Mouse (Mus musculus): ENCODE results near the gene Il19. TPM values are rescaled to one million over a fixed set of nuclear protein-coding genes. Genes with fewer than 3 reads are reported as not detected.

The Il19 gene
- polyA plus RNA-seq, 1 experiment from 2014 or later, result not detected

DNA sequence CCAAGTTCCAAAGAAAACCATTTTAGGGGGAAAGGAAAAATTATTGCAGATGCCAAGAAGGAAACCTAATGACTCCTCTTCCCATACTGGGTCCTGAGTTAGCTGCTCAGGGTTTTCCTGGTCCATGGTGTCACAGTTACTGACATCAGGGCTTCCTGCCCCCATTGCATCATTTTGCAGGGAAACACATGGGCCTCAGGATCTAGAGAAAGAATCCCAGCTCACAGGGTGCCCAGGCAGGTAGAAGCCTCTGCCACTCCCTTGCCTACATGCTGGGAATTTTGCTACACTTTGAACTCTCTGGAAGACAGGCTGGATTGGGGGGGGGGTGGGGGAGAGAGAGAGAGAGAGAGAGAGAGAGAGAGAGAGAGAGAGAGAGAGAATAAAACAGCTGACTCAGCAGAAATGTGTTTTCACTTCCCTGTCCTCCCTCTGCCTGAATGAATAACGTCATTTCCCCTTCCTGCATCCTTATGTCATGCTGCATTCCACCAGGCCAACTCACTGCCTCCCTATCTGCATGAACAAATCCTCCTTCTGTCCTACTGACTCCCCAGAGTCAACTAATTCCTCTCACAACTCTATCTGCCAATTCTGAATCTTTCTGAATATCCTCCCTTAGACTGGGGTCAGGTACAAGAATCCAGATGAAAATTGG lies 21.5 kb downstream of the Il19 start:
- H3K27me3 ChIP-seq, result no peaks in the 10 kb centered on the region
- no peaks in the 10 kb centered on the region for H3K36me3 ChIP-seq
- H3K9ac ChIP-seq (replicated peaks), result no peak overlapping the region
- no peak overlapping the region for H3K4me3 ChIP-seq (replicated peaks)
- no peaks in the 10 kb centered on the region for H3K9me3 ChIP-seq
- no peak overlapping the region for H3K4me2 ChIP-seq (replicated peaks)
- ATAC-seq, result no peak
- no peaks in the 10 kb centered on the region for H3K4me1 ChIP-seq (replicated peaks)
- no peak overlapping the region for H3K27ac ChIP-seq
- 57% methylated on average over 1 of the region's 1 CpGs for WGBS

DNA sequence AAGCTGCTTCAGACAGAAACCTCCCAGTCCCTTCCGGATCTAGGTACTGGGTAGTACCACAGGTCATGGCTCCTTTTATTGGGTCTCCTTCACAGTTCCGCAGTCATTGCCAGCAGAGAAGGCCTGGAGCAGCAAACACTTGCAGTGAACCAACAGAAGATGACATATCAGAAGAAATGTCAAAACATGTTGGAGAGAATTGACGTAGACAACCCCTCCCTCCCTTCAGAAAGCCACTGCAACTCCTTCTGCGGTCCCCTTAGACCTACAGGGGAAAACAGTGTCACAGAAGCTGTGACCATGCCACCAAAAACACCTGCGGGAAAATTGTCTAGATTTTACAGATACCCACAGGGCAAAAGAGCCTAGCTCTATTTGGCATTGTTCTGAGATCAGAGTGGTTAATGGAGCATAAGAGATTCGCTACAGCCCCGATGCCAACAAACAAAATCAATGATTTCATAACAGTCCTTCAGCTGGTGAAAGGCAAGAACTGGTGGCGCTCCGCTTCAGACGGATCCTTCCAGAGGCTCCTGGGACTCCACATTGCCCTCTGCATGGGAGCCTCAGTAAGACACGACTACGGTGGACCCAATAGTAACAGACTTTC lies 28.4 kb downstream of the Il19 start, which contains the start of gene Il20:
TSS of gene Il20 (minus strand) at position 51 of the 610 bp plus-strand sequence.
- H3K27me3 ChIP-seq, result no peaks in the 10 kb centered on the region
- H3K9ac ChIP-seq (replicated peaks), result no peak within 1 kb of the TSS
- H3K36me3 ChIP-seq, result no peaks in the 10 kb centered on the region
- no peak for ATAC-seq
- H3K4me1 ChIP-seq (replicated peaks), result no peaks in the 10 kb centered on the region
- H3K9me3 ChIP-seq, result no peaks in the 10 kb centered on the region
- 85% methylated on average over 12 of the region's 12 CpGs for WGBS
- H3K4me2 ChIP-seq (replicated peaks), result no peak within 1 kb of the TSS
- H3K27ac ChIP-seq, result no peak within 1 kb of the TSS
- H3K4me3 ChIP-seq (replicated peaks), result no peak within 1 kb of the TSS

DNA sequence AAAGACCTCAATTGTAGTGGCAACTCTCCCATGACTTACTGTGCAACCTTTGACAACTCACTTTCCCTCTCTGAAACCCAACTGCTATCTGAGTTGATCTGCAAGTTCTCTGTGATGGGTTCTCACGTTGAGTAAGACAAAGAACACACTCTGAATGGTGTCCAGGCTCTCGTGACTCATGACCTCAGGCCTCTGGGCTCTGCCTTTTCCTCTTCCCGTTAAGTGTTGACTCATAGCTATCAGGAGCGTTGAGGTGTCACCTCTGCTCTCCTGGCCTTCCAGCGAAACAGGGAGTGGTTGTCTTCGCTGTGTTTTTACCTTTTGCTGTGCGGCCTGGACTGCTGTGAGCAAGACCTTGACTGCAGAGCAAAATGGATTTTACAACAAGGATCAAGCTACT lies 37.4 kb downstream of the Il19 start:
- no peak overlapping the region for H3K4me3 ChIP-seq (replicated peaks)
- H3K27me3 ChIP-seq, result no peaks in the 10 kb centered on the region
- H3K9me3 ChIP-seq, result no peaks in the 10 kb centered on the region
- 89% methylated on average over 7 of the region's 7 CpGs for whole genome bisulfite sequencing
- H3K4me1 ChIP-seq (replicated peaks), result no peaks in the 10 kb centered on the region
- H3K4me2 ChIP-seq (replicated peaks), result no peak overlapping the region
- H3K9ac ChIP-seq (replicated peaks), result no peak overlapping the region
- no peaks in the 10 kb centered on the region for H3K36me3 ChIP-seq
- no peak overlapping the region for H3K27ac ChIP-seq
- no peak for ATAC-seq

DNA sequence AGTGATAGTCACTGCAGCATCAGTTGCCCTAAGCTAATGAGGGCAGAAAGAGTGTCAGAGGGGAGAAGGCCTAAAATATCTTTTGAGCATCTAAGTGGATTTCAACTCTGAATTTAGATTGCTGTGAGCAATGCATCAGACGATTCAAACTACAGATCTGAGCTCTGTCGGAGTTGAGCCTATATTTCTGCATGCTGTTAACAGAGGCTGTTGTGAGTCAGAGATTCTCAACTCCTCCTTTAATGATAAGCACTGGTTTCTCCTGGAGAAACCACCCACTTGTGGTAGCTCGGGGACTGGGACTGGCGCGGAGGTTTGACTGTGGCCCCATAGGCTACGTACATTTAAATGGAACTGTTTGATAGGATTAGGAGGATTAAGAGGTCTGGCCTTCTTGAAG lies 45.4 kb downstream of the Il19 start:
- H3K27ac ChIP-seq, result no peak overlapping the region
- no peak overlapping the region for H3K9ac ChIP-seq (replicated peaks)
- H3K27me3 ChIP-seq, result no peaks in the 10 kb centered on the region
- no peaks in the 10 kb centered on the region for H3K9me3 ChIP-seq
- no peak overlapping the region for H3K4me2 ChIP-seq (replicated peaks)
- H3K4me1 ChIP-seq (replicated peaks), result no peaks in the 10 kb centered on the region
- no peaks in the 10 kb centered on the region for H3K36me3 ChIP-seq
- no peak overlapping the region for H3K4me3 ChIP-seq (replicated peaks)
- WGBS, result 20% methylated on average over 6 of the region's 6 CpGs
- no peak for ATAC-seq

DNA sequence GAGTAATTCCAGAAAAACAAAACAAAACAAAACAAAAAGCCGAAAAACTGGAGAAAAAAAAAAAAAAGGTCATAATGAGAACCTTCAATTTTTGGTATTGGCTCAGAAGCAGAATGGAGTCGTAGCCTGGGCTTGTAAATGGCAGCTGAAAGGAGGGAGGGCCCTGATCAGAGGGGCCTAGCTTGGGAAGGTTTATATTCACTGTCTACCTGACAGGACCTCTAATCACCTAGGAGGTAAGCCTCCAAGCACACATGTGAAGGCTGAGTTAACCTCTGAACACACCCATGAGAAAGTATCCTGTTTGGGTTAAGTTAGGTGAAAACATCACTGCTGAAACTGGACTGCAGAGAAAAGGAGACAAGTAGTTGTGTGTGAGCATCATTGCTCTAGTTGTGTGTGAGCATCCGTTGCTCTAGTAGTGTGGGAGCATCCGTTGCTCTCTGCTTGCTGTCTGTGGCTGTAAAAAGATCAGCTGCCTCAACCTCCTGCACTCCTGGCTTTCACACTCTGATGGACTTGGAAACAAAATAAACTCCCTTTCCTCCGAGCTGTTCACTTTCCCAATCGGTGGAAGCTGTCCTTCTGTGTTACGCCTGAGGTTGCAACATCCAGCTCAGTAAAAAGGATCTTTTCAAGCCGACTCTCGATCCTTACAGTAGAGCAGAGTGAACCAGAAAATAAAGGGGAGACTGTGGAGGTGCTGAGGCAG lies 46.4 kb downstream of the Il19 start:
- Histone ChIP-seq H3K27ac (no peak overlapping the region), H3K9me3 (no peaks in the 10 kb centered on the region), H3K4me1 (replicated peaks) (no peaks in the 10 kb centered on the region), H3K4me2 (replicated peaks) (no peak overlapping the region), H3K27me3 (no peaks in the 10 kb centered on the region), H3K36me3 (no peaks in the 10 kb centered on the region), H3K4me3 (replicated peaks) (no peak overlapping the region), H3K9ac (replicated peaks) (no peak overlapping the region)
- ATAC-seq, result no peak
- 69% methylated on average over 9 of the region's 9 CpGs for WGBS

DNA sequence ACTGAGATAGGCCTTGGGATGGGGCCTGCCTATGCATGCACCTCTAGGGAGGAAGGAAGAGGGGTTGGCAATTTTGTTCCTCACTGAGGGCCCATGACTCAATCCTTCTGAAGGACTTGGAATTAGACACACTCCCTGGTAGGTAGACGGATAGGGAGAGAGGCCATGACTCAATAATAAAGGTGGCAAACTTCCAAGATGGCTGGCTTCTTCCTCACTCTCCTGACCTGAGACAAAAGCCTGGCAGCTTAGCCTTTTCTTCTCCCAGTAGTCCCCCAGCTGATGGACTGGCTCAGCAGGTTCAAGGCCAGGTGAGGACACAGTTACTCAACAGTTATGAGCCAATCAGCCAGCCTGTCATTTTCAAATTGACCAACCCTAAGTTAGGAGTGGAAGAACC lies 47.5 kb downstream of the Il19 start:
- H3K9me3 ChIP-seq, result no peaks in the 10 kb centered on the region
- no peak for ATAC-seq
- no peaks in the 10 kb centered on the region for H3K36me3 ChIP-seq
- no peak overlapping the region for H3K4me3 ChIP-seq (replicated peaks)
- H3K4me1 ChIP-seq (replicated peaks), result no peaks in the 10 kb centered on the region
- WGBS, result 80% methylated on average over 1 of the region's 1 CpGs
- no peak overlapping the region for H3K9ac ChIP-seq (replicated peaks)
- H3K27me3 ChIP-seq, result no peaks in the 10 kb centered on the region
- no peak overlapping the region for H3K27ac ChIP-seq
- no peak overlapping the region for H3K4me2 ChIP-seq (replicated peaks)

DNA sequence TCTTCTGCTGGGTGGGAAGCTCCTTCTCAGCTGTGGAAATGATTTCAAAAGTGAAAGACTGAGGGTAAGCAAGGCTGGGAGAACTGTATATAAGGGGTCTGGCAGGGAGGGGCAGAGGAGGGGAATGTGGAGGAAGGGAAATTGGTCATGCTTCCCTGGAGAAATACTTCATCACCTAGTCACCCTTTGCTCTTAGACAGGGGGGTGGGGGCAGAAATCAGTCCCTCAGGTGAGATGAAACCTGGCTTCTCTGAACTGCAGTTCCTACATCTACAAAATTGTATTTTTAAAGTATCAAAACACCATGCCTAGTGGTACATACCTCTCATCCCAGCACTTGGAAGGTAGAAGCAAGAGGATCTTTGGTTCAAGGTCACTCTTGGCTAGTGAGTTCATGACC lies 52.6 kb downstream of the Il19 start, which contains the start of gene Il24:
TSS of gene Il24 (minus strand) at position 101 of the 400 bp plus-strand sequence.
- no peak within 1 kb of the TSS for H3K4me3 ChIP-seq (replicated peaks)
- H3K36me3 ChIP-seq, result no peaks in the 10 kb centered on the region
- no peak within 1 kb of the TSS for H3K9ac ChIP-seq (replicated peaks)
- no peak within 1 kb of the TSS for H3K27ac ChIP-seq
- H3K4me2 ChIP-seq (replicated peaks), result no peak within 1 kb of the TSS
- H3K27me3 ChIP-seq, result no peaks in the 10 kb centered on the region
- no peaks in the 10 kb centered on the region for H3K4me1 ChIP-seq (replicated peaks)
- no peaks in the 10 kb centered on the region for H3K9me3 ChIP-seq
- no peak for ATAC-seq

DNA sequence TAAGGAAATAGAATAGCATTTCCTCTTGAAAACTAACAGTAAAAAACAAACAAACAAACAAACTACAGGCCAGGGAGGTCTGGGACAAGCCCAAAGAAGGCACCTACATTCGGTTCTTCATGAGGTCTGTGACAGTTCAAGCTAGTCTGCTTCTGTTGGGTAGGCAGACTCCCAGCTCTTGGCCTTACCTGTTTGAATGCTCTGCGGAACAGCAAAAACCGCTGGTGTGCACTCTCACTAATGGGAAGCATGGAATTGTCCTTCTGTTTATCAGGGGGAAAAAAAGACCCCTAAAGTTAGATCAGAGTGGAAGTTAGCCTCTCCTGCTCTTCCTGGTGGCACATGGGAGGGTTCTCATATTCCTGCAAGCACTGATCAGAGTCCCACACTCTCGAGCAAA lies 56.8 kb downstream of the Il19 start:
- peaks cover 3% of the 10 kb centered on the region; the same call in 1 of the 2 replicates for H3K4me1 ChIP-seq (replicated peaks)
- peaks cover 15% of the 10 kb centered on the region for H3K27me3 ChIP-seq
- H3K9ac ChIP-seq (replicated peaks), result no peak overlapping the region
- no peaks in the 10 kb centered on the region for H3K36me3 ChIP-seq
- no peak for ATAC-seq
- no peaks in the 10 kb centered on the region for H3K9me3 ChIP-seq
- 86% methylated on average over 4 of the region's 4 CpGs for WGBS
- H3K4me2 ChIP-seq (replicated peaks), result no peak overlapping the region
- no peak overlapping the region for H3K27ac ChIP-seq
- no peak overlapping the region for H3K4me3 ChIP-seq (replicated peaks)

Other genes with a start within 250 kb of the Il19 start
- gene Gm29427, start 224.3 kb downstream of the Il19 start, polyA plus RNA-seq (2015; fragmentation: Nextera tagmentation; extraction: Ambion mirVana), result 0.09 TPM in 1 of 2 replicates, not detected in the other
- gene Yod1, start 222.8 kb downstream of the Il19 start, polyA plus RNA-seq (2015; fragmentation: Nextera tagmentation; extraction: Ambion mirVana), result 20.5 and 23.5 TPM in 2 replicates
- 21.3 and 21.5 TPM in 2 replicates for gene Pfkfb2, start 210.9 kb downstream of the Il19 start, polyA plus RNA-seq (2015; fragmentation: Nextera tagmentation; extraction: Ambion mirVana)
- gene AA986860, start 208.1 kb downstream of the Il19 start, polyA plus RNA-seq (2015; fragmentation: Nextera tagmentation; extraction: Ambion mirVana), result 0.43 and 0.71 TPM in 2 replicates
- gene Fcamr, start 139.2 kb downstream of the Il19 start, polyA plus RNA-seq (2015; fragmentation: Nextera tagmentation; extraction: Ambion mirVana), result not detected in 2 replicates
- not detected in 2 replicates for gene Pigr, start 113.4 kb downstream of the Il19 start, polyA plus RNA-seq (2015; fragmentation: Nextera tagmentation; extraction: Ambion mirVana)
- not detected in 2 replicates for gene Fcmr, start 74.4 kb downstream of the Il19 start, polyA plus RNA-seq (2015; fragmentation: Nextera tagmentation; extraction: Ambion mirVana)
- not detected in 2 replicates for gene Il24, start 52.7 kb downstream of the Il19 start, polyA plus RNA-seq (2015; fragmentation: Nextera tagmentation; extraction: Ambion mirVana)
- not detected in 2 replicates for gene Il20, start 28.7 kb downstream of the Il19 start, polyA plus RNA-seq (2015; fragmentation: Nextera tagmentation; extraction: Ambion mirVana)
- not detected in 2 replicates for gene Il10, start 79.7 kb upstream of the Il19 start, polyA plus RNA-seq (2015; fragmentation: Nextera tagmentation; extraction: Ambion mirVana)
- 29.0 and 36.3 TPM in 2 replicates for gene Mapkapk2, start 157.7 kb upstream of the Il19 start, polyA plus RNA-seq (2015; fragmentation: Nextera tagmentation; extraction: Ambion mirVana)
- 18.3 and 19.2 TPM in 2 replicates for gene Dyrk3, start 198.2 kb upstream of the Il19 start, polyA plus RNA-seq (2015; fragmentation: Nextera tagmentation; extraction: Ambion mirVana)
- gene Eif2d, start 213.1 kb upstream of the Il19 start, polyA plus RNA-seq (2015; fragmentation: Nextera tagmentation; extraction: Ambion mirVana), result 49.3 and 53.8 TPM in 2 replicates

Data from midbrain, embryonic 13.5 days (tissue).